Mouse (Mus musculus): ENCODE measurements around the gene Abca12. TPM values are rescaled to one million over a fixed set of nuclear protein-coding genes. Genes with fewer than 3 reads are reported as not detected.

Gene Abca12
- total RNA-seq (2017), result not detected in 2 replicates

GRCm38 (mm10) chr1:71414810-71415209 lies at the start of gene Abca12:
Abca12 (minus strand) TSS chr1:71414910.
- no peak for ATAC-seq (replicated peaks; ENCODE audit: low read depth, poor library complexity, severe bottlenecking)

- ATAC-seq (replicated peaks; ENCODE audit: low read depth, poor library complexity, severe bottlenecking), result 0 out of 2 replicates have a peak, but pooled peaks have one; percentile 11
Measured at GRCm38 (mm10) chr1:71457961-71458360, 43.3 kb upstream of the Abca12 start.

- ATAC-seq (replicated peaks; ENCODE audit: low read depth, poor library complexity, severe bottlenecking), result no peak
Measured at GRCm38 (mm10) chr1:71447424-71447823, 32.7 kb upstream of the Abca12 start.

GRCm38 (mm10) chr1:71421741-71422333 lies 7.1 kb upstream of the Abca12 start:
- no peak for ATAC-seq (replicated peaks; ENCODE audit: low read depth, poor library complexity, severe bottlenecking)

- no peak for ATAC-seq (replicated peaks; ENCODE audit: low read depth, poor library complexity, severe bottlenecking)
Measured at GRCm38 (mm10) chr1:71418467-71418866, 3.8 kb upstream of the Abca12 start.

GRCm38 (mm10) chr1:71417951-71418350 lies 3.2 kb upstream of the Abca12 start:
- no peak for ATAC-seq (replicated peaks; ENCODE audit: low read depth, poor library complexity, severe bottlenecking)

GRCm38 (mm10) chr1:71414084-71414483 lies 626 bp downstream of the Abca12 start:
- ATAC-seq (replicated peaks; ENCODE audit: low read depth, poor library complexity, severe bottlenecking), result no peak

- ATAC-seq (replicated peaks; ENCODE audit: low read depth, poor library complexity, severe bottlenecking), result no peak
Measured at GRCm38 (mm10) chr1:71413114-71413513, 1.6 kb downstream of the Abca12 start.

- no peak for ATAC-seq (replicated peaks; ENCODE audit: low read depth, poor library complexity, severe bottlenecking)
Measured at GRCm38 (mm10) chr1:71407711-71408110, 7.0 kb downstream of the Abca12 start.

GRCm38 (mm10) chr1:71397635-71398034 lies 17.1 kb downstream of the Abca12 start:
- no peak for ATAC-seq (replicated peaks; ENCODE audit: low read depth, poor library complexity, severe bottlenecking)

- ATAC-seq (replicated peaks; ENCODE audit: low read depth, poor library complexity, severe bottlenecking), result no peak
Measured at GRCm38 (mm10) chr1:71396105-71396504, 18.6 kb downstream of the Abca12 start.

- ATAC-seq (replicated peaks; ENCODE audit: low read depth, poor library complexity, severe bottlenecking), result no peak
Measured at GRCm38 (mm10) chr1:71394177-71394576, 20.5 kb downstream of the Abca12 start.

- ATAC-seq (replicated peaks; ENCODE audit: low read depth, poor library complexity, severe bottlenecking), result no peak
Measured at GRCm38 (mm10) chr1:71393489-71393888, 21.2 kb downstream of the Abca12 start.

GRCm38 (mm10) chr1:71392463-71392862 lies 22.2 kb downstream of the Abca12 start:
- no peak for ATAC-seq (replicated peaks; ENCODE audit: low read depth, poor library complexity, severe bottlenecking)

- no peak for ATAC-seq (replicated peaks; ENCODE audit: low read depth, poor library complexity, severe bottlenecking)
Measured at GRCm38 (mm10) chr1:71386593-71386992, 28.1 kb downstream of the Abca12 start.

- ATAC-seq (replicated peaks; ENCODE audit: low read depth, poor library complexity, severe bottlenecking), result no peak
Measured at GRCm38 (mm10) chr1:71384098-71384497, 30.6 kb downstream of the Abca12 start.

GRCm38 (mm10) chr1:71373090-71373489 lies 41.6 kb downstream of the Abca12 start:
- no peak for ATAC-seq (replicated peaks; ENCODE audit: low read depth, poor library complexity, severe bottlenecking)

- ATAC-seq (replicated peaks; ENCODE audit: low read depth, poor library complexity, severe bottlenecking), result no peak
Measured at GRCm38 (mm10) chr1:71370266-71370665, 44.4 kb downstream of the Abca12 start.

- no peak for ATAC-seq (replicated peaks; ENCODE audit: low read depth, poor library complexity, severe bottlenecking)
Measured at GRCm38 (mm10) chr1:71367770-71368169, 46.9 kb downstream of the Abca12 start.

GRCm38 (mm10) chr1:71342861-71343554 lies 71.7 kb downstream of the Abca12 start:
- no peak for ATAC-seq (replicated peaks; ENCODE audit: low read depth, poor library complexity, severe bottlenecking)

- ATAC-seq (replicated peaks; ENCODE audit: low read depth, poor library complexity, severe bottlenecking), result no peak
Measured at GRCm38 (mm10) chr1:71342261-71342594, 72.5 kb downstream of the Abca12 start.
